Mouse (Mus musculus): ENCODE results near the gene Slc12a5.

Slc12a5 gene

GRCm38 (mm10) chr2:165034131-165035057 is 73.8 kb downstream of the Slc12a5 start, which contains the start of gene Ncoa5:
Ncoa5 (minus strand) TSS chr2:165034867.
- peak; percentile 97 for DNase-seq

- no peak for DNase-seq
These were observed 74.4 kb downstream of the Slc12a5 start for GRCm38 (mm10) chr2:165035058-165035431.

- no peak for DNase-seq
These were observed 76.8 kb downstream of the Slc12a5 start for GRCm38 (mm10) chr2:165037415-165037814.

GRCm38 (mm10) chr2:165042126-165042525 is 81.5 kb downstream of the Slc12a5 start:
- no peak for DNase-seq

GRCm38 (mm10) chr2:165043090-165043636 is 82.6 kb downstream of the Slc12a5 start:
- DNase-seq = no peak

- no peak for DNase-seq
These were observed 83.1 kb downstream of the Slc12a5 start for GRCm38 (mm10) chr2:165043729-165044128.

- no peak for DNase-seq
These were observed 88.4 kb downstream of the Slc12a5 start for GRCm38 (mm10) chr2:165049044-165049443.

All from layer of hippocampus, adult 9-11 months (tissue).